Mouse (Mus musculus) megakaryocyte, embryonic 14.5 days (primary cell): ENCODE measurements around the gene Hhat. TPM values are rescaled to one million over a fixed set of nuclear protein-coding genes. Genes with fewer than 3 reads are reported as not detected.

Experiments
- H3K27me3 ChIP-seq: replicated peaks from 2 replicates; pipeline ENCODE3; 2012; ENCODE audit warnings: inconsistent platforms
- H3K36me3 ChIP-seq: replicated peaks from 2 replicates; pipeline ENCODE3; 2012; ENCODE audit warnings: low read length, inconsistent platforms, mixed read lengths
- H3K4me1 ChIP-seq: 2 replicates; pipeline ENCODE4 v1.6.1; 2012; ENCODE audit warnings: inconsistent platforms
- H3K4me3 ChIP-seq: replicated peaks from 2 replicates; pipeline ENCODE3; 2012; ENCODE audit warnings: moderate library complexity, mild to moderate bottlenecking, inconsistent platforms
- H3K9me3 ChIP-seq: 2 replicates; pipeline ENCODE4 v1.6.1; 2012; ENCODE audit warnings: inconsistent platforms
- FLI1 ChIP-seq: IDR thresholded peaks from 2 replicates; pipeline ENCODE4 v1.6.1; 2012; ENCODE audit warnings: low read length, inconsistent platforms, mixed read lengths
- GATA1 ChIP-seq: IDR thresholded peaks from 3 replicates; pipeline ENCODE4 v1.6.1; 2012; ENCODE audit warnings: mixed read lengths, low read length, inconsistent platforms, borderline replicate concordance
- polyA plus RNA-seq: library from polyadenylated mRNA; stranded (reverse); fragments of >175 nt; gene quantifications from 2 replicates; pipeline ENCODE4 v1.2.3, GENCODE M21; 2012; ENCODE audit warnings: low replicate concordance; ENCODE audit not compliant: insufficient read depth

Gene Hhat
- polyA plus RNA-seq, 1 experiment, result 0.03 TPM

DNA sequence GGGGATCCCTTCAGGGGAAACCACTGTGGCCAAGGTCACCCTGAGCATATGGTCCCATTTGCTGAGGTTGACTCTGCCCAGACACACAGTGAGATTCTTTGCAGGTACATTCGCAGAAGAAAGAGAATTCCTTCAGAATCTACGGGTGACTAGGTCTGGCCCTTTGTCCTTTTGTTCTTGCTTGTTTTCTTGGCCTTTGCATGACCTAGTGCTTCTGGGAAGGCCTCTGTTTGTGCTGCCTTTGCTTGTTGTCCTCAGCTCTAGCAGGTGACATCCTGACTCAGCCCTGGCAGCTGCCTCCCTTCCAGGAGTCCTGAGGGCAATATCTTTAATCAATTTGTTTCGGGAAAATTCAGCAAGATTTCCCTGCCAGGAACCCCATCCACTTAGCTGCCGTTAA lies 316.0 kb downstream of the Hhat start:
- TF ChIP-seq FLI1 (no peak), GATA1 (no peak)
- H3K4me1 ChIP-seq, result no peaks in the 10 kb centered on the region
- H3K36me3 ChIP-seq, result no peaks in the 10 kb centered on the region
- H3K9me3 ChIP-seq, result no peaks in the 10 kb centered on the region
- H3K27me3 ChIP-seq, result no peaks in the 10 kb centered on the region
- H3K4me3 ChIP-seq, result no peak overlapping the region

DNA sequence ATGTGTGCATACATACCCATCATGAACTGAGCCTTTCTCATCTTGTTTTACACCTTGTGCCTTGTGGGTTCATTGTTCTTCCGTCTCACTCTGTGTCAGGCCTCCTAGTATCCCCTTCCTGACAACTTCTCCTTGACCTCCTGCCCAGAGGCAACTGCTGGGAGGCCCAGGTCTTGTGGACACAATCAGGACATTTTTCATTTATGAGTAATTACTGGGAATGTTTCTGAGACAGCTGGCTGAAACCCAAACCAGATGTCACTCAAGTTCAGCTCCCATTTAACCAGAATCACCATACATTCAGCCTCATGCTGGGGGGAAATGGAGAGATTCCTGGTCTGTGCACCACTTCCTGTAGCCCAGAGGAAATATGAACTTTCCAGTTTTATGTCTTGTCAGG lies 316.5 kb downstream of the Hhat start:
- H3K27me3 ChIP-seq, result no peaks in the 10 kb centered on the region
- no peaks in the 10 kb centered on the region for H3K9me3 ChIP-seq
- no peak for TF ChIP-seq FLI1
- no peak for TF ChIP-seq GATA1
- no peak overlapping the region for H3K4me3 ChIP-seq
- no peaks in the 10 kb centered on the region for H3K36me3 ChIP-seq
- H3K4me1 ChIP-seq, result no peaks in the 10 kb centered on the region

DNA sequence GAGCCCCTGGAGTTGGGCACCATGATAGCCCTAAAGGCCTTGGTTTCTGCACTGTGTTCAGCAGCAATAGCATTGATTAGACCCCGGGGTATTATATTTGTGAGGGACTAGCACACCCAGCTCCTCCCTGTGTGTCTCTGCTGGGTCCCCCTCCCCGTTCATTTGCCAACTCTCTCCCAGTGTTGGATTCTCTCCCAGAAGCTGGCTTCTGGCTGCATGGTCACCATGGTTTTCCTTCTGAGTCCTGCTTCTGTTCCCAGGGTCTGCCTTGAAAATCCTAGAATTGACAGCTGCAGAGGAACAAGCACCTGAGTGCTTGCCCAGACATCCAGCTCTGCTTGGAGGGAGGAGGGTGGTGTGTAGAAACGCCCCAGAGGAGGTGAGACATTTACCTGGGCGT lies 319.3 kb downstream of the Hhat start:
- Histone ChIP-seq H3K9me3 (no peaks in the 10 kb centered on the region), H3K4me3 (no peak overlapping the region), H3K27me3 (peaks cover 2% of the 10 kb centered on the region), H3K4me1 (no peaks in the 10 kb centered on the region), H3K36me3 (no peaks in the 10 kb centered on the region)
- TF ChIP-seq GATA1 (no peak), FLI1 (no peak)

DNA sequence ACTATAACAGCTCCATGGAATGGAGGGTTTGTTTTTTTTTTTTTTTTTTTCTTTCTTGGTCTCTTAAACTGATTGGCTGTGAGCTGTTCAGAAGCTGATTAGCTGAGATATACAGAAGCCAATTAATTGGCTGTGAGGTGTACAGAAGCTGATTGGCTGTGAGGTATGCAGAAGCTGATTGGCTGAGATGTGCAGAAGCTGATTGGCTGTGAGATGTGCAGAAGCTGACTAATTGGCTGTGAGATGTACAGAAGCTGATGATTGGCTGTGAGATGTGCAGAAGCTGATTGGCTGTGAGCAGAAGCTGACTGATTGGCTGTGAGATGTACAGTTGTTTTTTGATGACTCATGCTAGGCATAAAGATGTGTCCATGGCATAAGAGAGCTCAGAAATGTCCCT lies 320.6 kb downstream of the Hhat start:
- TF ChIP-seq GATA1 (no peak), FLI1 (no peak)
- no peaks in the 10 kb centered on the region for H3K36me3 ChIP-seq
- no peak overlapping the region for H3K4me3 ChIP-seq
- H3K27me3 ChIP-seq, result peaks cover 2% of the 10 kb centered on the region
- H3K9me3 ChIP-seq, result no peaks in the 10 kb centered on the region
- H3K4me1 ChIP-seq, result no peaks in the 10 kb centered on the region

DNA sequence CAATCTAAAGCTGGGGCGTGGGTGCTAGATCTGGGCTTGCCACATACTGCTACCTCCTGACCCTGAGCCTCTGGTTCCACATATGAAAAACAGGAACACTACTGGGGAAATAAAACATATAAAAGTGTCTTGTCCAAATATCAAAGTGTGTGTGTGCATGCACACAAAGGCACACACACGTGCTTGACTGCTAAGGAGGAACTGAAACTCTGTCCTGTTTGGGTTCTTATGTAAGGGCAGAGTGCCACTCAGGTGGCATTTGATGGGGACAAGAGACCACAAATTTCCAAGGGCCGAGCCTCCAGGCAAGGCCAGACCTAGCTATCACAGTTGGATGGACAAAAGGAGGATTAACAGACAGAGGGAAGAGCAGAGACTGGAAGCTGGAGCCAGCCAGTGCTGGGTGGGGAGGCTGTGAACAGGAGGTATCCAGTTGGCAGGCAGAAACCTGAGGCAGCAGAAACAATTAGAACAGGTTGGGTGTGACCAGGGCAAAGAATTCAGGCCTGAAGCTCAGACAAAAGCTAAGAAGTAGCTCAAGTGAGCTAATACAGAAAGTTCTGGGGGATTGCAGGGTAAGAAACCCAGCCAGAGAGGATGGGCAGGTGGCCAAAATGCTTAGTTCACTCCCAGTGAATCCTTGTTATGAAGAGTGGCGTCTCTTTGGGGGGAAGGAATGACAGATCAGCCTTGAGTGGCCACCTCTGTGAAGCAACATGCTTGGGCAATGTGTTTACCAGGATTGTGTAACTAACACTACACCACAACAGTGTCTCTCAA lies 321.3 kb downstream of the Hhat start:
- Histone ChIP-seq H3K36me3 (no peaks in the 10 kb centered on the region), H3K9me3 (no peaks in the 10 kb centered on the region), H3K27me3 (peaks cover 4% of the 10 kb centered on the region), H3K4me3 (no peak overlapping the region), H3K4me1 (peaks cover 3% of the 10 kb centered on the region; the same call in 1 of the 2 replicates)
- TF ChIP-seq FLI1 (no peak), GATA1 (no peak)

DNA sequence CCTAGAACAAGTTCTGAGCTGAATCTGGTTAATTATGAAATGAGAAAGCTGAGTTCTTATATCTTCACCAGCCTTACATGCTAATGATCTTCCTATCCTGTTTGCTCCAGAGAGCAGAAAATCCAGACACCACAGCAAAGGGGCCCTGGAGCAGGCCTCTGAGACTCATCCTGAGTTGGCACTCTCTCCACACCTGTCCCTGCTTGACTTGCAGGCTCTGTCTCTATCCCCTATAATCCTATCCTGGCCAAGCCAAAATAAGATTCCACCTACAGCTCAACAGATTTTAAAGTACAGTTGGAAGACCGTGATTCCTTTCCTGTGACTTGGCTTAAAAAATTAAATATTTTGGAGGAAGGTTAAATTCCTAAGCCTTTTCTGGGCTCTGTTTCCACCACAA lies 322.5 kb downstream of the Hhat start:
- TF ChIP-seq GATA1 (no peak), FLI1 (no peak)
- Histone ChIP-seq H3K9me3 (no peaks in the 10 kb centered on the region), H3K36me3 (no peaks in the 10 kb centered on the region), H3K27me3 (peaks cover 4% of the 10 kb centered on the region), H3K4me3 (no peak overlapping the region), H3K4me1 (peaks cover 3% of the 10 kb centered on the region; the same call in 1 of the 2 replicates)

DNA sequence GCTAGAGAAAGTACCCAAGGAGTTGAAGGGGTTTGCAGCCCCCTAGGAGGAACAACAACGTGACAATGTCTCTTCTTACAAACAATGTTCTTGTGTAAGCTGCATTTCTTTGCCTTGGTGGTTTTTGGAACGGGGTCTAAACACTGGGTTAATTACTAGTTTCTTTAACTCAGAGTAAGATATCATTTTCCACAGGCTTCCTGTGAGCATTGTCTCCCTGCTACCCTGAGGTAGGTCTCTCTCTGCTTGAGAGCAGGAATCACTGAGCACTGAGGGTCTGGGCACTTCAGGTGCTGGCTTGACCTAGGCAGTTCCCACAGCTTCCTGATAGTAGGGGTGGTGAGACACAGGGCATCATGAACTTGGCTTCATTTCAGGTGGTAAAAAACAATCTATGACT lies 323.4 kb downstream of the Hhat start:
- TF ChIP-seq GATA1 (no peak), FLI1 (no peak)
- Histone ChIP-seq H3K27me3 (peaks cover 7% of the 10 kb centered on the region), H3K9me3 (no peaks in the 10 kb centered on the region), H3K4me3 (no peak overlapping the region), H3K36me3 (no peaks in the 10 kb centered on the region), H3K4me1 (peaks cover 3% of the 10 kb centered on the region; the same call in 1 of the 2 replicates)

Other genes with a start within 250 kb of the Hhat start
- not detected in 2 replicates for gene Sertad4, start 84.5 kb upstream of the Hhat start, polyA plus RNA-seq